Mouse (Mus musculus): Measurements from ENCODE around the gene Gcc1. TPM values are rescaled to one million over a fixed set of nuclear protein-coding genes. Genes with fewer than 3 reads are reported as not detected.

Gcc1 gene
- total and polyA plus RNA-seq, 3 experiments: 9.0 to 9.2 TPM; not detected in 1

- H3K27me3 ChIP-seq (ENCODE audit: control insufficient read depth in 1 of 2, insufficient read depth in 2 of 2, low read length in 2 of 2): no peaks in the 10 kb centered on the region
- H3K4me3 ChIP-seq (ENCODE audit: control insufficient read depth in 1 of 2, insufficient read depth in 1 of 2, low read depth in 2 of 2, low read length in 2 of 2): no peak within 1 kb of the TSS
- no peak for DNase-seq (ENCODE audit: low read depth, low spot score)
- H3K27ac ChIP-seq (ENCODE audit: control insufficient read depth, low read depth, low read length): no peak within 1 kb of the TSS
- H3K36me3 ChIP-seq (ENCODE audit: control insufficient read depth in 1 of 2, insufficient read depth in 2 of 2, low read length in 2 of 2): peaks cover 0 to 10% of the 10 kb centered on the region in 2 experiments; a peak in 2 of 4 replicates
- no peak for TF ChIP-seq USF2 (IDR thresholded peaks at IDR 0.05; ENCODE audit: borderline replicate concordance in 1 of 2, insufficient read depth in 1 of 2, low read depth in 1 of 2, low read length in 2 of 2)
- no peak for TF ChIP-seq RAD21 (IDR thresholded peaks at IDR 0.05; ENCODE audit: low read depth, low read length)
- no peak for TF ChIP-seq POLR2AphosphoS5 (IDR thresholded peaks at IDR 0.05; ENCODE audit: borderline replicate concordance, low read depth, low read length)
- no peak for TF ChIP-seq HCFC1 (IDR thresholded peaks at IDR 0.05; ENCODE audit: low read depth, low read length)
- TF ChIP-seq MXI1 (IDR thresholded peaks at IDR 0.05; ENCODE audit: low read depth, low read length): no peak
- TF ChIP-seq EP300 (IDR thresholded peaks at IDR 0.05; ENCODE audit: low read depth in 1 of 2, low read length in 2 of 2): no peak
- TF ChIP-seq NRF1 (IDR thresholded peaks at IDR 0.05; ENCODE audit: insufficient read depth, low read depth, low read length, poor library complexity, severe bottlenecking): no peak
- TF ChIP-seq POLR2A (IDR thresholded peaks at IDR 0.05; ENCODE audit: control insufficient read depth in 1 of 2, insufficient read depth in 1 of 2, low read depth in 1 of 2, low read length in 2 of 2, poor library complexity in 1 of 2): no peak; a peak in 1 of 4 replicates
- TF ChIP-seq MAX (IDR thresholded peaks at IDR 0.05; ENCODE audit: low read length): no peak
- no peak for TF ChIP-seq UBTF (IDR thresholded peaks at IDR 0.05; ENCODE audit: borderline replicate concordance, insufficient read depth, low read depth, low read length)
- TF ChIP-seq SIN3A (IDR thresholded peaks at IDR 0.05; ENCODE audit: low read length): no peak
- no peak for TF ChIP-seq ZMIZ1 (IDR thresholded peaks at IDR 0.05; ENCODE audit: low read depth, low read length)
- TF ChIP-seq JUND (IDR thresholded peaks at IDR 0.05; ENCODE audit: low read depth, low read length): no peak
- no peak for TF ChIP-seq MAZ (IDR thresholded peaks at IDR 0.05; ENCODE audit: low read depth, low read length)
- no peak for TF ChIP-seq TBP (IDR thresholded peaks at IDR 0.05; ENCODE audit: low read depth, low read length)
- no peak for TF ChIP-seq GABPA (IDR thresholded peaks at IDR 0.05; ENCODE audit: low read depth, low read length)
- no peaks in the 10 kb centered on the region for H3K9me3 ChIP-seq (replicated peaks; ENCODE audit: insufficient read depth, low read length)
- peaks cover 2% of the 10 kb centered on the region for H3K79me2 ChIP-seq (ENCODE audit: control insufficient read depth, insufficient read depth, low read length, poor library complexity)
- no peak within 1 kb of the TSS for H3K9ac ChIP-seq (ENCODE audit: control insufficient read depth, low read depth, low read length, poor library complexity, severe bottlenecking)
- H3K4me1 ChIP-seq (ENCODE audit: control insufficient read depth in 1 of 2, insufficient read depth in 2 of 2, low read length in 2 of 2): peaks cover 0 to 15% of the 10 kb centered on the region in 2 experiments
Observed at GRCm38 (mm10) chr6:28427096-28427839, 922 bp downstream of the Gcc1 start, which contains the start of gene Fscn3. Gene Fscn3, plus strand, starts transcription at chr6:28427789.

GRCm38 (mm10) chr6:28425019-28425418 lies 3.2 kb downstream of the Gcc1 start:
- DNase-seq (ENCODE audit: low read depth, low spot score): no peak
- Histone ChIP-seq H3K9ac (ENCODE audit: control insufficient read depth, low read depth, low read length, poor library complexity, severe bottlenecking) (no peak overlapping the region), H3K4me1 (ENCODE audit: control insufficient read depth in 1 of 2, insufficient read depth in 2 of 2, low read length in 2 of 2) (peaks cover under 1 to 26% of the 10 kb centered on the region in 2 experiments), H3K27me3 (ENCODE audit: control insufficient read depth in 1 of 2, insufficient read depth in 2 of 2, low read length in 2 of 2) (no peaks in the 10 kb centered on the region), H3K4me3 (ENCODE audit: control insufficient read depth in 1 of 2, insufficient read depth in 1 of 2, low read depth in 2 of 2, low read length in 2 of 2) (no peak overlapping the region), H3K79me2 (ENCODE audit: control insufficient read depth, insufficient read depth, low read length, poor library complexity) (peaks cover 13% of the 10 kb centered on the region), H3K36me3 (ENCODE audit: control insufficient read depth in 1 of 2, insufficient read depth in 2 of 2, low read length in 2 of 2) (peaks cover 0 to 14% of the 10 kb centered on the region in 2 experiments; a peak in 2 of 4 replicates), H3K9me3 (replicated peaks; ENCODE audit: insufficient read depth, low read length) (no peaks in the 10 kb centered on the region), H3K27ac (ENCODE audit: control insufficient read depth, low read depth, low read length) (no peak overlapping the region)
- TF ChIP-seq SIN3A (IDR thresholded peaks at IDR 0.05; ENCODE audit: low read length): no peak
- no peak for TF ChIP-seq CHD2 (IDR thresholded peaks at IDR 0.05; ENCODE audit: low read length)
- no peak for TF ChIP-seq TBP (IDR thresholded peaks at IDR 0.05; ENCODE audit: low read depth, low read length)
- no peak for TF ChIP-seq NRF1 (IDR thresholded peaks at IDR 0.05; ENCODE audit: insufficient read depth, low read depth, low read length, poor library complexity, severe bottlenecking)
- no peak for TF ChIP-seq RCOR1 (IDR thresholded peaks at IDR 0.05; ENCODE audit: low read depth, low read length)
- TF ChIP-seq EP300 (IDR thresholded peaks at IDR 0.05; ENCODE audit: low read depth in 1 of 2, low read length in 2 of 2): no peak
- TF ChIP-seq POLR2A (IDR thresholded peaks at IDR 0.05; ENCODE audit: control insufficient read depth in 1 of 2, insufficient read depth in 1 of 2, low read depth in 1 of 2, low read length in 2 of 2, poor library complexity in 1 of 2): no peak
- no peak for TF ChIP-seq CHD1 (IDR thresholded peaks at IDR 0.05; ENCODE audit: low read depth, low read length)
- TF ChIP-seq JUND (IDR thresholded peaks at IDR 0.05; ENCODE audit: low read depth, low read length): no peak
- TF ChIP-seq POLR2AphosphoS2 (IDR thresholded peaks at IDR 0.05; ENCODE audit: low read length): no peak
- no peak for TF ChIP-seq KAT2A (conservative IDR thresholded peaks at IDR 0.05; ENCODE audit: low read depth, low read length)
- no peak for TF ChIP-seq TAL1 (IDR thresholded peaks at IDR 0.05; ENCODE audit: low read length)
- no peak for TF ChIP-seq RAD21 (IDR thresholded peaks at IDR 0.05; ENCODE audit: low read depth, low read length)
- TF ChIP-seq UBTF (IDR thresholded peaks at IDR 0.05; ENCODE audit: borderline replicate concordance, insufficient read depth, low read depth, low read length): no peak
- TF ChIP-seq E2F4 (IDR thresholded peaks at IDR 0.05; ENCODE audit: borderline replicate concordance, low read depth, low read length): no peak
- no peak for TF ChIP-seq USF1 (IDR thresholded peaks at IDR 0.05; ENCODE audit: low read depth, low read length)

Data from MEL (cell line).